Mouse (Mus musculus) urinary bladder, adult 2 months (tissue): ENCODE measurements around the gene Olfr771. TPM values are rescaled to one million over a fixed set of nuclear protein-coding genes. Genes with fewer than 3 reads are reported as not detected.
"Not testable (repeated sequence)": the region's sequence is repeated elsewhere in the genome, so short reads cannot be mapped to it uniquely, and the experiment has no call there.

Experiments
- DNase-seq: peaks from one replicate; pipeline ENCODE4 v3.0.0; 2022; ENCODE audit warnings: low spot score
- polyA plus RNA-seq: library from polyadenylated mRNA; depleted of rRNA; stranded (reverse); fragments of >200 nt; gene quantifications from 2 replicates; pipeline ENCODE4 v1.2.3, GENCODE M21; 2012; rRNA removed

The Olfr771 gene
- not detected in 2 replicates for polyA plus RNA-seq

GRCm38 (mm10) chr10:129164651-129165050, at the start of gene Olfr771:
TSS of gene Olfr771 (minus strand) at chr10:129164751.
- no peak for DNase-seq

GRCm38 (mm10) chr10:129187319-129187718, 22.8 kb upstream of the Olfr771 start, which contains the start of gene Olfr773:
TSS of gene Olfr773 (minus strand) at chr10:129187419.
- DNase-seq, result not testable (repeated sequence)

GRCm38 (mm10) chr10:129177821-129178220, 13.3 kb upstream of the Olfr771 start, which contains the start of gene Olfr772:
TSS of gene Olfr772 (minus strand) at chr10:129177921.
- DNase-seq, result not testable (repeated sequence)

- no peak for DNase-seq
Measured at GRCm38 (mm10) chr10:129138898-129139297, 25.7 kb downstream of the Olfr771 start, which contains the start of gene Olfr770. TSS of gene Olfr770 (minus strand) at chr10:129138998.

GRCm38 (mm10) chr10:129117761-129118160, 46.8 kb downstream of the Olfr771 start, which contains the start of gene Olfr769:
TSS of gene Olfr769 (minus strand) at chr10:129117861.
- no peak for DNase-seq

- no peak for DNase-seq
Measured at GRCm38 (mm10) chr10:129115146-129115545, 49.4 kb downstream of the Olfr771 start.

Other genes with a start within 250 kb of the Olfr771 start
- 24.2 and 35.0 TPM in 2 replicates for gene Rdh5, start 241.9 kb downstream of the Olfr771 start, polyA plus RNA-seq
- 286 and 328 TPM in 2 replicates for gene Bloc1s1, start 240.7 kb downstream of the Olfr771 start, polyA plus RNA-seq
- gene Itga7, start 230.9 kb downstream of the Olfr771 start, polyA plus RNA-seq, result 44.5 TPM in 2 replicates
- gene Mettl7b, start 203.8 kb downstream of the Olfr771 start, polyA plus RNA-seq, result 0.65 and 1.1 TPM in 2 replicates
- gene Olfr9, start 175.3 kb downstream of the Olfr771 start, polyA plus RNA-seq, result not detected in 2 replicates
- gene Olfr763, start 154.0 kb downstream of the Olfr771 start, polyA plus RNA-seq, result not detected in 2 replicates
- not detected in 2 replicates for gene Olfr764-ps1, start 124.9 kb downstream of the Olfr771 start, polyA plus RNA-seq
- gene Olfr765, start 114.8 kb downstream of the Olfr771 start, polyA plus RNA-seq, result not detected in 2 replicates
- gene Olfr766-ps1, start 95.8 kb downstream of the Olfr771 start, polyA plus RNA-seq, result not detected in 2 replicates
- gene Olfr767, start 81.8 kb downstream of the Olfr771 start, polyA plus RNA-seq, result not detected in 2 replicates
- gene Olfr768, start 65.4 kb downstream of the Olfr771 start, polyA plus RNA-seq, result not detected in 2 replicates
- not detected in 2 replicates for gene Olfr769, start 46.9 kb downstream of the Olfr771 start, polyA plus RNA-seq
- not detected in 2 replicates for gene Olfr770, start 25.8 kb downstream of the Olfr771 start, polyA plus RNA-seq
- gene Olfr772, start 13.2 kb upstream of the Olfr771 start, polyA plus RNA-seq, result not detected in 2 replicates
- not detected in 2 replicates for gene Olfr773, start 22.7 kb upstream of the Olfr771 start, polyA plus RNA-seq
- not detected in 2 replicates for gene Olfr774, start 71.5 kb upstream of the Olfr771 start, polyA plus RNA-seq
- not detected in 2 replicates for gene Olfr775, start 83.7 kb upstream of the Olfr771 start, polyA plus RNA-seq
- not detected in 2 replicates for gene Olfr776, start 94.4 kb upstream of the Olfr771 start, polyA plus RNA-seq
- gene Olfr777, start 106.7 kb upstream of the Olfr771 start, polyA plus RNA-seq, result not detected in 2 replicates
- not detected in 2 replicates for gene Olfr780, start 153.4 kb upstream of the Olfr771 start, polyA plus RNA-seq
- not detected in 2 replicates for gene Olfr781, start 164.1 kb upstream of the Olfr771 start, polyA plus RNA-seq
- not detected in 2 replicates for gene Olfr782, start 184.1 kb upstream of the Olfr771 start, polyA plus RNA-seq
- gene Olfr784, start 219.3 kb upstream of the Olfr771 start, polyA plus RNA-seq, result 0.03 and 0.06 TPM in 2 replicates
- gene Olfr785, start 240.7 kb upstream of the Olfr771 start, polyA plus RNA-seq, result not detected in 2 replicates